8 mouse cellular contexts compared by ENCODE assay signal in the genomic region with DNA sequence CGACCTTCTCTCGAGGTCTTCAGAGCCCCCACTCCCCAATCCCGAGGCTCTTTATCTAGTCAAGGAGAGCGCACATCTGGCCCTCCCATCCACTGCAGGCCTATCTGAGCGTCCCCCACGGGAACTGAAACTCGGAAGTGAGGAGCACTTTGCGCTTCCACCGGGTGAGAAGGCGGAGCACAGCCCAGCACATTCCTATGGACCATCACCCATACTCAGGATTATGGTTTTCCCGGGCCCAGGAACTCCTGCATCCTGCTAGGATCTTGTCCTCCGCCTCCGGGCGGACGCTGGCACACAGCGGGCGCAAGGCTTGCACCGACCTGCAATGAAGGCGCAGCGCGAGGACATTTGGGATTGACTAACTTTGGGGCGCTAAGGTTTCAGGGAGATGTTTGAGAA. TPM values are rescaled to one million over a fixed set of nuclear protein-coding genes. Genes with fewer than 3 reads are reported as not detected.
DNase-seq lines count a peak whose midpoint lies in the region; ATAC-seq lines count a peak whose summit lies in the region.

No protein-coding gene starts in this region.

- no peak overlapping the region for H3K27ac ChIP-seq in kidney, embryonic 14.5 days (ENCODE audit: low read depth, low read length)
- H3K27ac ChIP-seq in embryonic facial prominence, embryonic 10.5 days (replicated peaks), result peak overlapping the region; percentile 36; the same call in 1 of the 2 replicates
- H3K27ac ChIP-seq in hindbrain, embryonic 13.5 days, result peak overlapping the region; percentile 36

- peak overlapping the region; percentile 83 for H3K4me2 ChIP-seq in kidney, embryonic 14.5 days (replicated peaks; ENCODE audit: low read depth, low read length)
- H3K4me2 ChIP-seq in hindbrain, embryonic 13.5 days, result peak overlapping the region; percentile 93

- peak overlapping the region; percentile 41 for H3K4me3 ChIP-seq in kidney, embryonic 14.5 days (ENCODE audit: low read length)
- peak overlapping the region; percentile 81 for H3K4me3 ChIP-seq in embryonic facial prominence, embryonic 10.5 days
- peak overlapping the region; percentile 58 for H3K4me3 ChIP-seq in hindbrain, embryonic 13.5 days

- DNase-seq in kidney, postnatal 10 days, result no peak
- no peak for DNase-seq in embryonic facial prominence, embryonic 10.5 days (ENCODE audit: low spot score)
- peak; percentile 35 for DNase-seq in lung, postnatal 10 days
- DNase-seq in right cerebral cortex, postnatal 4 days, result no peak
- no peak for DNase-seq in right cerebral cortex, adult 18-20 months
- DNase-seq in testis, postnatal 14 days (ENCODE audit: low spot score), result no peak

- peak; percentile 22 for ATAC-seq in kidney, embryonic 14.5 days (ENCODE audit: low FRiP score, low TSS enrichment)
- peak; percentile 33 for ATAC-seq in hindbrain, embryonic 13.5 days (ENCODE audit: low FRiP score)

- H3K9ac ChIP-seq in kidney, embryonic 14.5 days (ENCODE audit: low read depth, low read length), result peak overlapping the region; percentile 28; the same call in 1 of the 2 replicates
- peak overlapping the region; percentile 43 for H3K9ac ChIP-seq in hindbrain, embryonic 13.5 days

- peaks cover 25% of the 10 kb centered on the region for H3K27me3 ChIP-seq in kidney, embryonic 14.5 days (ENCODE audit: control insufficient read depth, insufficient read depth, low read length)
- peaks cover 72% of the 10 kb centered on the region for H3K27me3 ChIP-seq in embryonic facial prominence, embryonic 10.5 days (replicated peaks; ENCODE audit: low read depth, poor library complexity, severe bottlenecking)
- H3K27me3 ChIP-seq in hindbrain, embryonic 13.5 days, result peaks cover 35% of the 10 kb centered on the region

- H3K9me3 ChIP-seq in kidney, embryonic 14.5 days (ENCODE audit: control insufficient read depth, low read length), result no peaks in the 10 kb centered on the region
- no peaks in the 10 kb centered on the region for H3K9me3 ChIP-seq in embryonic facial prominence, embryonic 10.5 days
- no peaks in the 10 kb centered on the region for H3K9me3 ChIP-seq in hindbrain, embryonic 13.5 days

- peaks cover 7% of the 10 kb centered on the region; the same call in 1 of the 2 replicates for H3K4me1 ChIP-seq in kidney, embryonic 14.5 days (ENCODE audit: control insufficient read depth, insufficient read depth, low read length)
- peaks cover 34% of the 10 kb centered on the region for H3K4me1 ChIP-seq in embryonic facial prominence, embryonic 10.5 days
- peaks cover 24% of the 10 kb centered on the region for H3K4me1 ChIP-seq in hindbrain, embryonic 13.5 days (replicated peaks)

- no peaks in the 10 kb centered on the region for H3K36me3 ChIP-seq in kidney, embryonic 14.5 days (ENCODE audit: control insufficient read depth, insufficient read depth, low read length)
- H3K36me3 ChIP-seq in embryonic facial prominence, embryonic 10.5 days (replicated peaks), result no peaks in the 10 kb centered on the region
- no peaks in the 10 kb centered on the region for H3K36me3 ChIP-seq in hindbrain, embryonic 13.5 days

- whole genome bisulfite sequencing in kidney, embryonic 14.5 days, result 2% methylated on average over 22 of the region's 22 CpGs
- 1% methylated on average over 22 of the region's 22 CpGs for WGBS in embryonic facial prominence, embryonic 10.5 days
- 2% methylated on average over 22 of the region's 22 CpGs for WGBS in hindbrain, embryonic 13.5 days

RNA-seq across cellular contexts. Expression of a gene that starts 0.7 kb away (rescaled TPM):
- 4.7 and 5.8 TPM in 2 replicates for polyA plus RNA-seq in kidney, embryonic 14.5 days (2014; fragmentation: Nextera tagmentation; extraction: Ambion mirVana)
- 3.9 and 5.8 TPM in 2 replicates for polyA plus RNA-seq in embryonic facial prominence, embryonic 10.5 days (2016; fragmentation: Nextera tagmentation; extraction: Ambion mirVana)
- polyA plus RNA-seq in hindbrain, embryonic 13.5 days (2015; fragmentation: Nextera tagmentation; extraction: Ambion mirVana), result 15.4 and 17.5 TPM in 2 replicates

RNA-seq across cellular contexts. Expression of a gene that starts 27.4 kb away (rescaled TPM):
- polyA plus RNA-seq in kidney, embryonic 14.5 days (2014; fragmentation: Nextera tagmentation; extraction: Ambion mirVana), result 0.27 and 0.61 TPM in 2 replicates
- polyA plus RNA-seq in embryonic facial prominence, embryonic 10.5 days (2016; fragmentation: Nextera tagmentation; extraction: Ambion mirVana), result 0.72 and 0.99 TPM in 2 replicates
- polyA plus RNA-seq in hindbrain, embryonic 13.5 days (2015; fragmentation: Nextera tagmentation; extraction: Ambion mirVana), result 1.5 and 1.6 TPM in 2 replicates

RNA-seq across cellular contexts. Expression of a gene that starts 37.3 kb away (rescaled TPM):
- 31.3 and 56.5 TPM in 2 replicates for polyA plus RNA-seq in kidney, embryonic 14.5 days (2014; fragmentation: Nextera tagmentation; extraction: Ambion mirVana)
- 70.6 and 74.1 TPM in 2 replicates for polyA plus RNA-seq in embryonic facial prominence, embryonic 10.5 days (2016; fragmentation: Nextera tagmentation; extraction: Ambion mirVana)
- 58.7 and 61.9 TPM in 2 replicates for polyA plus RNA-seq in hindbrain, embryonic 13.5 days (2015; fragmentation: Nextera tagmentation; extraction: Ambion mirVana)

RNA-seq across cellular contexts. Expression of a gene that starts 58.3 kb away (rescaled TPM):
- 9.9 and 11.0 TPM in 2 replicates for polyA plus RNA-seq in kidney, embryonic 14.5 days (2014; fragmentation: Nextera tagmentation; extraction: Ambion mirVana)
- 11.4 and 12.1 TPM in 2 replicates for polyA plus RNA-seq in embryonic facial prominence, embryonic 10.5 days (2016; fragmentation: Nextera tagmentation; extraction: Ambion mirVana)
- polyA plus RNA-seq in hindbrain, embryonic 13.5 days (2015; fragmentation: Nextera tagmentation; extraction: Ambion mirVana), result 17.3 and 17.7 TPM in 2 replicates
